Mouse (Mus musculus) frontal cortex, postnatal 10 days (tissue): Measurements from ENCODE around the gene Olfr633.
A peak's percentile ranks its signal among the peaks of the same experiment; 100 is the strongest.
"Not testable (repeated sequence)": the region's sequence is repeated elsewhere in the genome, so short reads cannot be mapped to it uniquely, and the experiment has no call there.

Experiments used
- DNase-seq, 2 experiments: peaks; one replicate each; pipeline ENCODE4 v3.0.0; 2022; ENCODE audit warnings: low spot score in 2 of 2, mixed read lengths in 1 of 2

Gene Olfr633

GRCm38 (mm10) chr7:103944137-103944536 lies at the start of gene Olfr633:
TSS of gene Olfr633 (plus strand) at chr7:103944437.
- no peak for DNase-seq

GRCm38 (mm10) chr7:103903187-103903586 lies 41.0 kb upstream of the Olfr633 start, which contains the start of gene Olfr65:
TSS of gene Olfr65 (plus strand) at chr7:103903487.
- no peak for DNase-seq

- no peak for DNase-seq
These were observed 34.2 kb upstream of the Olfr633 start for GRCm38 (mm10) chr7:103910047-103910446.

GRCm38 (mm10) chr7:103912969-103913511 lies 31.2 kb upstream of the Olfr633 start:
- DNase-seq, result no peak

GRCm38 (mm10) chr7:103915338-103915737 lies 28.9 kb upstream of the Olfr633 start:
- no peak for DNase-seq

GRCm38 (mm10) chr7:103928525-103928924 lies 15.7 kb upstream of the Olfr633 start, which contains the start of gene Olfr631:
TSS of gene Olfr631 (plus strand) at chr7:103928825.
- DNase-seq, result no peak

- no peak for DNase-seq
These were observed 10.0 kb upstream of the Olfr633 start, which contains the start of gene Olfr632 for GRCm38 (mm10) chr7:103934264-103934663. TSS of gene Olfr632 (plus strand) at chr7:103934347.

GRCm38 (mm10) chr7:103942730-103943129 lies 1.5 kb upstream of the Olfr633 start:
- peak in 1 of 2 experiments; percentile 8 for DNase-seq

- not testable (repeated sequence) for DNase-seq
These were observed 22.6 kb downstream of the Olfr633 start for GRCm38 (mm10) chr7:103966873-103967272.

GRCm38 (mm10) chr7:103970852-103971251 lies 26.6 kb downstream of the Olfr633 start, which contains the start of gene Olfr635:
TSS of gene Olfr635 (plus strand) at chr7:103971152.
- no peak for DNase-seq

GRCm38 (mm10) chr7:103971782-103972181 lies 27.5 kb downstream of the Olfr633 start:
- DNase-seq, result no peak

- no peak for DNase-seq
These were observed 54.2 kb downstream of the Olfr633 start, which contains the start of gene Olfr638 for GRCm38 (mm10) chr7:103998446-103998845. TSS of gene Olfr638 (plus strand) at chr7:103998746.
